In genomic region chr15:98662198-98662566, GRCm38 (mm10) we compare ENCODE assay signal across 8 mouse cellular contexts. TPM values are rescaled to one million over a fixed set of nuclear protein-coding genes. Genes with fewer than 3 reads are reported as not detected.
DNase-seq lines count a peak whose midpoint lies in the region; ATAC-seq and TF ChIP-seq lines count a peak whose summit lies in the region.

No protein-coding gene starts in this region.

- H3K36me3 ChIP-seq in heart, adult 2 months (ENCODE audit: control insufficient read depth, insufficient read depth, low read length) = no peaks in the 10 kb centered on the region
- peaks cover 4% of the 10 kb centered on the region; the same call in 1 of the 2 replicates for H3K36me3 ChIP-seq in ES-Bruce4 (ENCODE audit: control insufficient read depth, insufficient read depth, low read length, poor library complexity, severe bottlenecking)
- H3K36me3 ChIP-seq in limb, embryonic 15.5 days = peaks cover 26% of the 10 kb centered on the region

- TF ChIP-seq POLR2A in heart, adult 2 months (IDR thresholded peaks at IDR 0.05; ENCODE audit: insufficient read depth, low read depth, low read length) = no peak
- TF ChIP-seq POLR2A in ES-Bruce4 (IDR thresholded peaks at IDR 0.05; ENCODE audit: insufficient read depth, low read length) = no peak

- H3K9ac ChIP-seq in heart, adult 2 months (ENCODE audit: low read depth, low read length) = peak overlapping the region; percentile 93
- H3K9ac ChIP-seq in ES-Bruce4 (ENCODE audit: low read depth, poor library complexity, severe bottlenecking) = peak overlapping the region; percentile 93
- peak overlapping the region; percentile 92 for H3K9ac ChIP-seq in limb, embryonic 15.5 days

- no peaks in the 10 kb centered on the region for H3K79me2 ChIP-seq in heart, adult 2 months (replicated peaks; ENCODE audit: control insufficient read depth, insufficient read depth, low read length)

- H3K4me2 ChIP-seq in limb, embryonic 15.5 days = peak overlapping the region; percentile 70

- no peak for TF ChIP-seq EP300 in heart, adult 2 months (IDR thresholded peaks at IDR 0.05; ENCODE audit: insufficient read depth, low read depth, low read length)
- no peak for TF ChIP-seq EP300 in ES-Bruce4 (IDR thresholded peaks at IDR 0.05; ENCODE audit: insufficient read depth, low read depth, low read length)

- no peak for DNase-seq in heart, adult 2 months
- no peak for DNase-seq in heart, adult 9 months (ENCODE audit: low spot score in 2 of 2)
- DNase-seq in fibroblast of lung, adult 2 months (ENCODE audit: low read depth) = peak; percentile 24
- DNase-seq in thymus, postnatal 14 days = no peak
- DNase-seq in testis, postnatal 14 days (ENCODE audit: low spot score) = no peak

- TF ChIP-seq CTCF in heart, adult 2 months (IDR thresholded peaks at IDR 0.05) = no peak
- no peak for TF ChIP-seq CTCF in ES-Bruce4 (IDR thresholded peaks at IDR 0.05; ENCODE audit: low read depth, low read length)

- no peak for ATAC-seq in limb, embryonic 15.5 days (ENCODE audit: insufficient number of reproducible peaks, low FRiP score, low TSS enrichment, low read depth)
- ATAC-seq in neutrophil, adult 5-6 weeks (ENCODE audit: extremely low read depth, insufficient number of reproducible peaks, low FRiP score, poor library complexity, severe bottlenecking) = peak; percentile 14; the same call in 1 of the 2 replicates

- peak overlapping the region; percentile 98 for H3K27ac ChIP-seq in heart, adult 2 months
- no peak overlapping the region for H3K27ac ChIP-seq in ES-Bruce4 (ENCODE audit: insufficient read depth, low read length)
- H3K27ac ChIP-seq in limb, embryonic 15.5 days = peak overlapping the region; percentile 95

- no peaks in the 10 kb centered on the region for H3K27me3 ChIP-seq in heart, adult 2 months (ENCODE audit: control insufficient read depth, insufficient read depth, low read length)
- H3K27me3 ChIP-seq in ES-Bruce4 (ENCODE audit: control insufficient read depth, insufficient read depth, low read length, poor library complexity, severe bottlenecking) = no peaks in the 10 kb centered on the region
- H3K27me3 ChIP-seq in limb, embryonic 15.5 days = no peaks in the 10 kb centered on the region

- H3K4me3 ChIP-seq in heart, adult 2 months = peak overlapping the region; percentile 89
- H3K4me3 ChIP-seq in ES-Bruce4 (ENCODE audit: low read depth, low read length) = peak overlapping the region; percentile 96
- peak overlapping the region; percentile 89 for H3K4me3 ChIP-seq in limb, embryonic 15.5 days

- under 1% methylated on average over 14 of the region's 14 CpGs for WGBS in heart, adult 2 months
- WGBS in limb, embryonic 15.5 days = 1% methylated on average over 14 of the region's 14 CpGs

- intact Hi-C loops in heart, adult 2 months (cut with DNase I) = no loop called here

- H3K4me1 ChIP-seq in heart, adult 2 months (ENCODE audit: control insufficient read depth, insufficient read depth, low read length) = no peaks in the 10 kb centered on the region
- no peaks in the 10 kb centered on the region for H3K4me1 ChIP-seq in ES-Bruce4 (ENCODE audit: control insufficient read depth, insufficient read depth, low read length)
- H3K4me1 ChIP-seq in limb, embryonic 15.5 days = peaks cover 8% of the 10 kb centered on the region; the same call in 1 of the 2 replicates

- H3K9me3 ChIP-seq in ES-Bruce4 (replicated peaks; ENCODE audit: control insufficient read depth, insufficient read depth, low read length, poor library complexity, severe bottlenecking) = no peaks in the 10 kb centered on the region
- H3K9me3 ChIP-seq in limb, embryonic 15.5 days = no peaks in the 10 kb centered on the region

RNA-seq across cellular contexts. Expression of gene Ddx23, which starts 0.5 kb away (rescaled TPM):
- total RNA-seq in heart, adult 2 months (2021) = 10 to 100 TPM; 47.9 to 55.4 TPM
- 18.9 and 30.7 TPM in 2 replicates for polyA plus RNA-seq in heart, adult 2 months (2012; rRNA removed)
- polyA plus RNA-seq in ES-Bruce4 (2011; ENCODE audit: insufficient read depth, insufficient read length, low read depth, missing spikeins) = 121 TPM in 2 replicates
- polyA plus RNA-seq in limb, embryonic 15.5 days (2015; fragmentation: Nextera tagmentation; extraction: Ambion mirVana) = 18.5 and 24.7 TPM in 2 replicates
- 109 and 114 TPM in 2 replicates for total RNA-seq in neutrophil, adult 5-6 weeks (2017)

RNA-seq across cellular contexts. Expression of gene Rnd1, which starts 15.1 kb away (rescaled TPM):
- 1 to 10 TPM; 1.1 to 1.3 TPM for total RNA-seq in heart, adult 2 months (2021)
- polyA plus RNA-seq in heart, adult 2 months (2012; rRNA removed) = 2.6 and 3.3 TPM in 2 replicates
- polyA plus RNA-seq in ES-Bruce4 (2011; ENCODE audit: insufficient read depth, insufficient read length, low read depth, missing spikeins) = 3.4 and 3.7 TPM in 2 replicates
- polyA plus RNA-seq in limb, embryonic 15.5 days (2015; fragmentation: Nextera tagmentation; extraction: Ambion mirVana) = 0.71 and 0.95 TPM in 2 replicates
- 13.8 and 16.5 TPM in 2 replicates for total RNA-seq in neutrophil, adult 5-6 weeks (2017)

RNA-seq across cellular contexts. Expression of gene Cacnb3, which starts 31.5 kb away (rescaled TPM):
- 1 to 10 TPM; 2.6 to 2.7 TPM for total RNA-seq in heart, adult 2 months (2021)
- polyA plus RNA-seq in heart, adult 2 months (2012; rRNA removed) = 6.5 and 7.7 TPM in 2 replicates
- 16.8 and 18.7 TPM in 2 replicates for polyA plus RNA-seq in ES-Bruce4 (2011; ENCODE audit: insufficient read depth, insufficient read length, low read depth, missing spikeins)
- polyA plus RNA-seq in limb, embryonic 15.5 days (2015; fragmentation: Nextera tagmentation; extraction: Ambion mirVana) = 41.4 and 46.6 TPM in 2 replicates
- total RNA-seq in neutrophil, adult 5-6 weeks (2017) = not detected in 2 replicates

RNA-seq across cellular contexts. Expression of gene Ccdc65, which starts 45.8 kb away (rescaled TPM):
- total RNA-seq in heart, adult 2 months (2021) = under 1 TPM; 0.11 to 0.16 TPM
- polyA plus RNA-seq in heart, adult 2 months (2012; rRNA removed) = 0.15 and 0.37 TPM in 2 replicates
- 0.85 TPM in 1 of 2 replicates, not detected in the other for polyA plus RNA-seq in ES-Bruce4 (2011; ENCODE audit: insufficient read depth, insufficient read length, low read depth, missing spikeins)
- 0.65 and 0.74 TPM in 2 replicates for polyA plus RNA-seq in limb, embryonic 15.5 days (2015; fragmentation: Nextera tagmentation; extraction: Ambion mirVana)
- total RNA-seq in neutrophil, adult 5-6 weeks (2017) = not detected in 2 replicates

RNA-seq across cellular contexts. Expression of gene Adcy6, which starts 52.3 kb away (rescaled TPM):
- total RNA-seq in heart, adult 2 months (2021) = 100 to 1,000 TPM; 153 to 220 TPM
- polyA plus RNA-seq in heart, adult 2 months (2012; rRNA removed) = 136 and 211 TPM in 2 replicates
- 12.5 and 12.8 TPM in 2 replicates for polyA plus RNA-seq in ES-Bruce4 (2011; ENCODE audit: insufficient read depth, insufficient read length, low read depth, missing spikeins)
- polyA plus RNA-seq in limb, embryonic 15.5 days (2015; fragmentation: Nextera tagmentation; extraction: Ambion mirVana) = 15.1 and 15.8 TPM in 2 replicates
- total RNA-seq in neutrophil, adult 5-6 weeks (2017) = 2.0 and 2.8 TPM in 2 replicates
